Mouse (Mus musculus) kidney, postnatal 0 days (tissue): ENCODE measurements around the gene Fam243. TPM values are rescaled to one million over a fixed set of nuclear protein-coding genes. Genes with fewer than 3 reads are reported as not detected.
A peak's percentile ranks its signal among the peaks of the same experiment; 100 is the strongest.

Experiments
- ATAC-seq: fragments of 200-750 bp; cut with Nextera tagmentation; replicated peaks from 2 replicates; pipeline ENCODE4 v1.8.0; 2017; ENCODE audit warnings: low read depth, moderate number of reproducible peaks, moderate TSS enrichment, moderate library complexity; ENCODE audit not compliant: low FRiP score
- DNase-seq: peaks from one replicate; pipeline ENCODE4 v3.0.0-alpha.2; 2016; ENCODE audit warnings: low spot score
- H3K27ac ChIP-seq: fragments of 300-500 bp; sonication (generic); 2 replicates; pipeline ENCODE4 v1.5.1; 2014; ENCODE audit warnings: mild to moderate bottlenecking
- H3K27me3 ChIP-seq: fragments of 300-500 bp; sonication (generic); 2 replicates; pipeline ENCODE4 v1.6.1; 2014; ENCODE audit warnings: low read length, mixed read lengths; ENCODE audit not compliant: insufficient read depth
- H3K36me3 ChIP-seq: fragments of 300-500 bp; sonication (generic); 2 replicates; pipeline ENCODE4 v1.6.1; 2014; ENCODE audit warnings: low read length, mixed read lengths; ENCODE audit not compliant: insufficient read depth
- H3K4me1 ChIP-seq: fragments of 300-500 bp; sonication (generic); replicated peaks from 2 replicates; pipeline ENCODE4 v1.6.1; 2014; ENCODE audit warnings: antibody characterized with exemption, low read length, mixed read lengths; ENCODE audit not compliant: insufficient read depth
- H3K4me2 ChIP-seq: fragments of 300-500 bp; sonication (generic); 2 replicates; pipeline ENCODE4 v1.6.1; 2014; ENCODE audit warnings: mild to moderate bottlenecking, low read length, moderate library complexity, mixed read lengths
- H3K4me3 ChIP-seq: fragments of 300-500 bp; sonication (generic); replicated peaks from 2 replicates; pipeline ENCODE4 v1.5.1; 2014; ENCODE audit warnings: low read depth, low read length
- H3K9ac ChIP-seq: fragments of 300-500 bp; sonication (generic); 2 replicates; pipeline ENCODE4 v1.6.1; 2014; ENCODE audit warnings: low read depth, low read length
- H3K9me3 ChIP-seq: fragments of 300-500 bp; sonication (generic); replicated peaks from 2 replicates; pipeline ENCODE4 v1.6.1; 2016; ENCODE audit warnings: low read length, inconsistent platforms, mixed read lengths
- CTCF ChIP-seq: IDR thresholded peaks from 2 replicates; pipeline ENCODE4 v1.5.1; 2016; ENCODE audit warnings: antibody characterized with exemption, low read depth, mild to moderate bottlenecking, moderate library complexity
- WGBS: fragments of 180-500 bp; shearing (Covaris S2); extraction: QIAGEN DNeasy Blood & Tissue Kit; methylation state at CpG from one replicate; pipeline ENCODE4 v1.1.7; 2014; 5-methylcytosine and 5-hydroxymethylcytosine counted together
- polyA plus RNA-seq: library from polyadenylated mRNA; unstranded; fragments of >200 nt; fragmentation: Nextera tagmentation; extraction: Ambion mirVana; gene quantifications from 2 replicates; pipeline ENCODE4 v1.2.1, GENCODE M21; 2015

Gene Fam243
- polyA plus RNA-seq, 1 experiment from 2014 or later = 0.13 TPM

- peak; percentile 81 for DNase-seq
- H3K9me3 ChIP-seq = no peaks in the 10 kb centered on the region
- no peak overlapping the region for H3K4me2 ChIP-seq
- WGBS = 70% methylated on average over 9 of the region's 9 CpGs
- H3K9ac ChIP-seq = no peak overlapping the region
- no peak; the same call in 1 of the 2 replicates for ATAC-seq
- no peak overlapping the region for H3K27ac ChIP-seq
- H3K27me3 ChIP-seq = no peaks in the 10 kb centered on the region
- H3K36me3 ChIP-seq = no peaks in the 10 kb centered on the region
- no peaks in the 10 kb centered on the region for H3K4me1 ChIP-seq
- H3K4me3 ChIP-seq = no peak overlapping the region
- peak; percentile 74 for TF ChIP-seq CTCF
Observed at GRCm38 (mm10) chr16:92288778-92289177, 32.5 kb downstream of the Fam243 start.

DNA sequence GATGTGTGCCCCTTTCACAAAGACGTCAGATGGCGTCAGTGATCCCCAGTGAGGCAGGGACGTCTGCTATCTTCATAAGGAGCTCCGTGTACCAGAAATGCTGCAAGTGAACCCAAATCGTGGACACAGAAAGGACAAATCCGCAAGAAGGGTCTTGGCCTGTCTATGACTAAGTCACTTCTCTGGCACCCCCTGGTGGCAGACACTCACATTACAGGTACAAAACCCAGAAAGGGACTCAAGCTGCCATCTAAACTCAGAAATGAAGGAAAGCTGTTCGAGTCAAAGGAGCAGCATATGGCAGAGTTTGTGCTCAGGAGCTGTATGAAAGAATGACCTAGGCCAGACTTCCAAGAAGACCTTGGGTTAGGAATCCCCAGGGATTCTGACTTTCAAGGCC, 34.6 kb downstream of the Fam243 start:
- Histone ChIP-seq H3K4me3 (no peak overlapping the region), H3K27ac (no peak overlapping the region), H3K4me1 (no peaks in the 10 kb centered on the region), H3K9me3 (no peaks in the 10 kb centered on the region), H3K4me2 (no peak overlapping the region), H3K36me3 (no peaks in the 10 kb centered on the region), H3K9ac (no peak overlapping the region), H3K27me3 (no peaks in the 10 kb centered on the region)
- peak; percentile 94 for TF ChIP-seq CTCF
- DNase-seq (peak; percentile 88), ATAC-seq (0 out of 2 replicates have a peak, but pooled peaks have one; percentile 12)
- 9% methylated on average over 7 of the region's 7 CpGs for WGBS

DNA sequence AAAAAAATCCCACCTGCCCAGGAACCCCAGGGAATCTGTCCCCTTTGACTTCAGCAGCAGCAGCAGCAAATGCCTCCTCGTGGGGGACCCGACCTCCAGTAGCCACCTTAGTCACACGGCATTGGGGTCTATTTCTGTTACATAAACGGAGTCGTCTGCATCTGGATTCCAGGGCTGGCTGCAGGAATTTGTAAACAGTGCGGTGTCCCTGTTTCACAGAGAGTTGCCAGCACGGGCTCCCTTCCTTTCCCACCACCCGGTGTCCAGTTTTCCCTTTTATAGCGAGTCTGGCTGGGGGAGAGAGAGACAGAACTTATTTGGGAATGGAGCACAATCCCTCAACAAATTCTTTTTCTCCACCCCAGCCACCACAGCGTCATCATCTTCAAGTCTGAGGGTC, 36.2 kb downstream of the Fam243 start:
- TF ChIP-seq CTCF = no peak
- H3K36me3 ChIP-seq = no peaks in the 10 kb centered on the region
- no peak for ATAC-seq
- no peaks in the 10 kb centered on the region for H3K9me3 ChIP-seq
- H3K27me3 ChIP-seq = no peaks in the 10 kb centered on the region
- no peak overlapping the region for H3K27ac ChIP-seq
- H3K9ac ChIP-seq = no peak overlapping the region
- H3K4me2 ChIP-seq = no peak overlapping the region
- WGBS = 40% methylated on average over 10 of the region's 10 CpGs
- no peak overlapping the region for H3K4me3 ChIP-seq
- no peaks in the 10 kb centered on the region for H3K4me1 ChIP-seq
- DNase-seq = no peak

DNA sequence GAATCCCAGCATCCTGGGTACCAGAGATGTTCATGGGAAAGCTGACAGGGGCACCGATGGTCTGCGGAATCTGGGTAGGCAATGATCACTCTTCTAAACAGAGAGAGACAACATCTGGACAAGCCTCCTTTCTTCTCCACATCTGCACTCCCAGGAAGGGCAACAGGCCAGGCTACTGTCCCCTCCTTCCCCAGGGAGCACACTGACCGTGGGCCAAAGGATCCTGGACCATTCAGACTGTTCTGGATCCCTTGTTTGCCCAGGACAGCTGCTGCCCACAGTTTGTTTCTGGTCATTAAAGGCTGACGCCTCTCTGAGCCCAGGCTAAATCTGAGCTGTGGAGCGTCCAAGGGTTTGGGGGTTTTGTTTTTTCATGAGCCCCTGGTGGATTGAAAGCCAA, 38.6 kb downstream of the Fam243 start:
- H3K4me2 ChIP-seq = no peak overlapping the region
- no peak overlapping the region for H3K4me3 ChIP-seq
- H3K27me3 ChIP-seq = no peaks in the 10 kb centered on the region
- no peaks in the 10 kb centered on the region for H3K4me1 ChIP-seq
- no peak for TF ChIP-seq CTCF
- 77% methylated on average over 5 of the region's 5 CpGs for WGBS
- ATAC-seq = no peak
- DNase-seq = no peak
- no peak overlapping the region for H3K27ac ChIP-seq
- no peak overlapping the region for H3K9ac ChIP-seq
- H3K9me3 ChIP-seq = no peaks in the 10 kb centered on the region
- H3K36me3 ChIP-seq = no peaks in the 10 kb centered on the region

GRCm38 (mm10) chr16:92275526-92275925, 45.7 kb downstream of the Fam243 start:
- H3K4me1 ChIP-seq = no peaks in the 10 kb centered on the region
- no peaks in the 10 kb centered on the region for H3K27me3 ChIP-seq
- no peak overlapping the region for H3K4me3 ChIP-seq
- no peak overlapping the region for H3K9ac ChIP-seq
- WGBS = 81% methylated on average over 4 of the region's 4 CpGs
- no peak overlapping the region for H3K4me2 ChIP-seq
- H3K9me3 ChIP-seq = no peaks in the 10 kb centered on the region
- H3K27ac ChIP-seq = no peak overlapping the region
- no peak for DNase-seq
- ATAC-seq = no peak
- TF ChIP-seq CTCF = no peak
- H3K36me3 ChIP-seq = no peaks in the 10 kb centered on the region

- 87% methylated on average over 5 of the region's 5 CpGs for WGBS
- ATAC-seq = no peak
- H3K4me2 ChIP-seq = no peak overlapping the region
Observed at GRCm38 (mm10) chr16:92274516-92274915, 46.7 kb downstream of the Fam243 start.

More at GRCm38 (mm10) chr16:92274516-92274915, 46.7 kb downstream of the Fam243 start:
- DNase-seq = no peak
- Histone ChIP-seq H3K9me3 (no peaks in the 10 kb centered on the region), H3K36me3 (no peaks in the 10 kb centered on the region), H3K4me1 (no peaks in the 10 kb centered on the region), H3K9ac (no peak overlapping the region), H3K27me3 (no peaks in the 10 kb centered on the region), H3K4me3 (no peak overlapping the region), H3K27ac (no peak overlapping the region)
- TF ChIP-seq CTCF = no peak

Other genes starting within 250 kb of the Fam243 start
- 0.11 and 0.13 TPM in 2 replicates for gene Kcne2, start 29.1 kb downstream of the Fam243 start, polyA plus RNA-seq
- 133 and 145 TPM in 2 replicates for gene Smim11, start 20.2 kb downstream of the Fam243 start, polyA plus RNA-seq
- 12.2 and 13.1 TPM in 2 replicates for gene Kcne1, start 38.0 kb upstream of the Fam243 start, polyA plus RNA-seq
- 37.9 and 38.8 TPM in 2 replicates for gene Rcan1, start 149.4 kb upstream of the Fam243 start, polyA plus RNA-seq
- gene Clic6, start 164.3 kb upstream of the Fam243 start, polyA plus RNA-seq = 7.1 and 7.8 TPM in 2 replicates